Mouse (Mus musculus) spleen, embryonic (tissue): Measurements from ENCODE around the gene Clec3a.

ENCODE experiments used
- CTCF ChIA-PET: fragments of 350-600 bp; sonication (Branson Sonifier 250); formaldehyde crosslinking; loops from one replicate; lab custom pipeline; 2022; lab: Charles Lee

Gene Clec3a

GRCm38 (mm10) chr8:114417786-114418185 lies at the start of gene Clec3a:
TSS of gene Clec3a (plus strand) at chr8:114418086.
- CTCF ChIA-PET = no interaction called here

GRCm38 (mm10) chr8:114369038-114369976 lies 48.6 kb upstream of the Clec3a start:
- CTCF ChIA-PET = interaction anchor here (0.8 kb wide), 1 partner anchor 286 kb away, joined by 8 read pairs; no protein-coding TSS in a partner anchor

DNA sequence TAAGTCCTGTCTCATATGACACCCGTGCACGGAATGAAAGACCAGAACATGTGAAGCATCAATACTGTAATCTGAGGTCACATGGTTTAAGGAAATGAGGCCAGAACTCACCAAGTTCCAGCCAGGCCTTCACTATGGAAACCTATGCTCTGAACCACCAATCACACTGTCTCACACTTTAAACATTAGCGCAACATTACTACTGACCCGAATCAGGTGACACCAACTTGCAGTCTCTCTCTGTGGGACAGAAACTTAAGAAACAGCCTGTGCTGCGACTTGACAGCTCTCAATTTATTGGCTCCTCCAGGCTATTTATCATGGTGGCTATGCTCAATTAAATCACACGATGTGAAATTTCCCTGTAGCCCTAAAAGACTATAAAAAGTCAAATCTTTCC lies 43.5 kb upstream of the Clec3a start:
- CTCF ChIA-PET = no interaction called here

- CTCF ChIA-PET = no interaction called here
Observed at GRCm38 (mm10) chr8:114384189-114384588, 33.7 kb upstream of the Clec3a start.

- CTCF ChIA-PET = no interaction called here
Observed at GRCm38 (mm10) chr8:114387494-114387893, 30.4 kb upstream of the Clec3a start.

- CTCF ChIA-PET = interaction anchor here (0.6 kb wide), 1 partner anchor 1578 kb away, joined by 5 read pairs; no protein-coding TSS in a partner anchor
Observed at GRCm38 (mm10) chr8:114390465-114391254, 27.2 kb upstream of the Clec3a start.

DNA sequence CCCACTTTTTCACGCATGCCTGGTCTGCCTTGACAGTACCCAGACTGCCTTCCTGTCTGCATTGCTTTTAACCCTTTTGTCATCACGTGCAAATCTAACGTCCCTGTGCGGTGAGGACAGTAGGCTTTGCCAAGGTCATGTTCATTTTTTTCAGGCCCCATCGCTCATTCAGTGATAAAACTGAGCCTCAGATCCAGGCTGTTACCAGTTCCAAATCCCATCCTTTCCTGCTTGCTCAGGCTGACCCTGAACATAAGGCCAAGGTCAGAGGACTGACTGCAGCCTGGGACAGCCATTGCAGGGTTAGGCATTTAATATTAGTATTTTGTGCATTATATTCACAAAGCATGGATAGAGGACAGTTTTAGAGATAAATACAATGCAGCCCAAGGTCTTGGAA lies 19.6 kb upstream of the Clec3a start:
- CTCF ChIA-PET = no interaction called here

- CTCF ChIA-PET = interaction anchor here (0.7 kb wide), 1 partner anchor 40 kb away, joined by 5 read pairs; the partner anchor contains the start of gene Wwox
Observed at GRCm38 (mm10) chr8:114399273-114399672, 18.6 kb upstream of the Clec3a start.

GRCm38 (mm10) chr8:114401679-114402078 lies 16.2 kb upstream of the Clec3a start:
- CTCF ChIA-PET = no interaction called here

DNA sequence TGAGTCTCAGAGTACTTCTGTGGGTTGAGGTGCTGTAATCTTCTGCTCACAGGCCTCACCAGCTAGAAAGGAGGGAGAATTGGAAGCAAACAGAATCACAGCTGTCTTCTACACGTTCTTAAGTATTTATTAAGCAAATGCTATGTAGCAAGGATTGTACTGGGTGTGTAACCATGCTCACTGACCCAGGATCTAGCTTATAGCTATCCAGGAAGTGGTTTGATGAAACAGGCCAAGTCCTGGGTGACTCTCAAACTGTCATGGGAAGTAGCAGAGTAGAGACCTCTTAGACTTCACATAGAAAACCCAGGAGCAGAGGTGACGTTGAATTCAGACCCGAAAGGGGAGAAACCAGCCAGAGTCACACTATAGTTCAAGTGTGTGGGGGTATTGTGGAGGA lies 6.5 kb upstream of the Clec3a start:
- CTCF ChIA-PET = no interaction called here

DNA sequence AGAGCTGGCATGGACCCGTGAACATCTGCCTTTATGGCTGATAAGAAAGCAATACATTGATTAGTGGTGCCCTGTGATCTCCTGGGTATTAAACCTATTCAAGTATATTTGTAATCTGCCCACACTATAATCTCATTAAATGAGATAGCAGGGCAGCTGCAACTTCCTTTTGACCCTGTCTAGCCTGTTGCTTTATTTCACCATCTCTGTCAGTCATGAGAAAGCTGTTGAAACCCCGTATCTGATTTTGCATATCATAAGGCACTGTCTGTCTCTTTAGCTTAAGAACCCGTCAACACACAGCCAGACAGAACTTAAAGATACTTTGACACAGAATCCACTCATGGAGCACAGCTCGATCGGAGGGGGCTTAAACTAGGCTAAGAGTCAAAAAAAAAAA lies 600 bp downstream of the Clec3a start:
- CTCF ChIA-PET = no interaction called here

DNA sequence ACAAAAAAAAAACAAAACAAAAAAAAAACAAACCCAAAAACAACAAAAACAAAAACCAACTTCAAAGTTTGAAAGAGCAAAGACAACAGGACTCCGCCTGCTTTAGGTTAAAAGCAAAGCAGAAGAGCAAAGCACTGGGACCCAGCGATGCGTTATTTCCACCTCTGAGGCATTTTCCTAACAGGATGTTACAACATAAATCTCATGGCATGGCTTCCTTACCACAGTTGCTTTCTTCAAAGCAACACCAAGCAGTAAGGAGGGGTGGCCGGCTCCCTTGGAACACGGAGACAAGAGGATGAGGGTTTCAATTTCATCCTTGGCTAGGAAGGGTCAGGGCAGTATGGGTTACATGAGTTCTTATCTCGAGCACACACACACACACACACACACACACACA lies 1.0 kb downstream of the Clec3a start:
- CTCF ChIA-PET = no interaction called here

- CTCF ChIA-PET = no interaction called here
Observed at GRCm38 (mm10) chr8:114421544-114421943, 3.7 kb downstream of the Clec3a start.

GRCm38 (mm10) chr8:114438236-114438635 lies 20.4 kb downstream of the Clec3a start:
- CTCF ChIA-PET = interaction anchor here (1.1 kb wide), 1 partner anchor 304 kb away, joined by 7 read pairs; no protein-coding TSS in a partner anchor

DNA sequence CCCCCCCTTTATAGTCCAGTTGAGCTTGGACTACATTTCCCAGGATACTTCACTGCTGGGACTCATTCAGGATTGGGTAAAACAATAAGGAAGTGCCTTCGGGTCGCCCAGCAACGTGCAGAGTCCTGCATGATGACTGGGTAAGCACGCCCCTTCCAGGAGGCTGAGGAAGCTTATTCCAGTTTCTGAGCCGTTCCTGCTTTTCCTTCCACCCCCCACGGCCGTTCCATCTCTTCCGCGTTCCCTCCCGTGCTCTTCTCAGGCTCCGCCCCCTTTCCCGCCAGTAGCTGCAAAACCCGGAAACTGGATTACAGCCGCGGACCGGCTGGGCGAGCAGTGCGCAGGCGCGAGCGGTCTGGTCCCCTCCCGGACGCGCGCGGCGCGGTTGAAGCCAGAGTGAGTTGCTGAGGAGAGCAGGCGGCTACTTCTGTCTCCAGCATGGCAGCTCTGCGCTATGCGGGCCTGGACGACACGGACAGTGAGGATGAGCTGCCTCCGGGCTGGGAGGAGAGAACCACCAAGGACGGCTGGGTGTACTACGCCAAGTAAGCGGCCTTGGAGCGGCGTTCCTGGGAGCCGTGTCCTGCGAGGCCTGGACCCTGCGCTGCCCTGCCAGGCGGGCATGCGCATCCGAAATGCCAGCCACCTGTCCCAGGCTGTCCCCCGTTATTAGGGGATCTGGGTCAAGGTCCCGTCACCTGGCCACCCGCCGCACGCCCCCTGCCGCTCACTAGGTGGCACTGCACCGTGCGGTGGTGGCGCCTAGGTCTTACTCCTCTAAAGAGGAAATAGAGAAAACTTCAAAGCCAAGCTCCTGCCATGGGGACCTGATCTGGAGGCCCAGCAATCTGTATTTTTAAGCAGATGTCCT lies 21.7 kb downstream of the Clec3a start, which contains the start of gene Wwox:
Wwox (plus strand) TSS at position 322 of the 871 bp plus-strand sequence.
- CTCF ChIA-PET = interaction anchor here (0.6 to 1.0 kb wide), 3 partner anchors 11 to 125 kb away, joined by 3 to 5 read pairs (median 4); no protein-coding TSS in a partner anchor

- CTCF ChIA-PET = interaction anchor here (0.6 to 1.0 kb wide), 2 partner anchors 10 to 124 kb away, joined by 3 to 4 read pairs; no protein-coding TSS in a partner anchor
Observed at GRCm38 (mm10) chr8:114440205-114440589, 22.3 kb downstream of the Clec3a start.

GRCm38 (mm10) chr8:114441616-114442015 lies 23.7 kb downstream of the Clec3a start:
- CTCF ChIA-PET = interaction anchor here (0.6 to 1.4 kb wide), 2 partner anchors 11 to 412 kb away, joined by 3 to 9 read pairs; no protein-coding TSS in a partner anchor

DNA sequence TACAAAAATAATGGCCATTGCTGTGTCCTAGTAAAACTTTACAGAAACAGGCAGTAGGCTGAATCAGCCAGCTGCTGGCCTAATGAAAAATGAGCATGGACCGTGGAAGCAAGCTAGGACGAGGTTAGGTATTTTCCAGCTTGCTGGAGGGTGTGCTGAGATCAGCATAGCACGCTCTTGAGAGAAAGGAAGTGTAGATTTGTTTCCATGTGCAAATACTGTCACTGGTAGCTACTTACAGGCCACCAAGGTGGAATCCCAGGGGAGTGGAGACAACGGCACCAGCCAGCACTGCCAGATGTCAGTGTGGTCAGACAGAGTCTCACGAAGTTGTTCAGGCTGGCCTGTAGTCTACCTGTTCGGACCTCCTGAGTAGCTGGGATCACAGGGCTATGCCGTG lies 29.0 kb downstream of the Clec3a start:
- CTCF ChIA-PET = no interaction called here

DNA sequence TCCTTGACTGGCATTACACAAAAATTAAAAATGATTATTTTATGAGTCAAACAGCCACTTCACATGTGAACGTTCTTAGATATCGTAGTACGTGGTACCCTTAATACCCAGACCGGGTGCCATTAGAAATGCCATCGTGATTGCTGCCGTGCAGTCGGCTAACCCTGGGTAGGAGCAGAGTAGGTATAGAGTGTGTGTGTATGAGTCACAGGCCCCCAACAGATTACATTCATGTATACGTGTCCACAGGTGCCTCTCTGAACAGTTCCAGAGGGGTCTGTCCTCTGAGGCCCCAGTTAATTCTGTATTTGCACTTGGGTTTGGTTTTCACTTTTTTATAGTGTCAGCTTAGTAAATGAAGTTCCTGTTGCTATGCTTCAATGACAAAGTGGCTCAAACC lies 34.4 kb downstream of the Clec3a start:
- CTCF ChIA-PET = interaction anchor here (0.6 to 1.5 kb wide), 2 partner anchors 11 to 1209 kb away, joined by 3 read pairs; no protein-coding TSS in a partner anchor

DNA sequence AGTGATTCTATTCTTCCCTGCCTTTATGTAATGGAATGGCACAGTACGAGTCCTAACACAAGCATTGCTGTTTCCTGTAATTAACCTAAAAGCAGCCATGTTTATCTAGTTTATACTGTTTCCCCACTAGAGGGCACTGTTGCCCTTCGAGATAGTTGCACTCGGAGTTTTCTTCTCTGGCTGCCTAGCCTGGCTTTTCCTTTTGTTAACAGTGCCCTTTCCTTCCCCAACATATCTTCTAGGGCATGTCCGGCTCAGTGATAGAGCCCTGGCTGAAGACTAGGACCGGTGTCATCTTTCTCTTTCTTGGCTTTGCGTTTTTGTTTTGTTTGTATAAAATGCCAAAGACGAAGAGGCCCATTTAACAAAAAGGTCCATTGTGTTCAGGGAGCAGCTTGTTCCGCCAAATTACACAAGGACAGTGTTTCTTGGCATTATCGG lies 34.9 kb downstream of the Clec3a start:
- CTCF ChIA-PET = interaction anchor here (1.5 kb wide), 1 partner anchor 11 kb away, joined by 3 read pairs; no protein-coding TSS in a partner anchor
